Mouse (Mus musculus): ENCODE measurements around the gene Tpp2.

Gene Tpp2

GRCm38 (mm10) chr1:43933488-43934415, at the start of gene Tpp2:
TSS of gene Tpp2 (plus strand) at chr1:43933647.
- peak; percentile 97 for DNase-seq

GRCm38 (mm10) chr1:43888358-43888757, 45.1 kb upstream of the Tpp2 start:
- DNase-seq, result peak; percentile 54 to 65

GRCm38 (mm10) chr1:43895742-43896141, 37.7 kb upstream of the Tpp2 start:
- no peak for DNase-seq

GRCm38 (mm10) chr1:43897131-43897530, 36.3 kb upstream of the Tpp2 start:
- DNase-seq, result no peak

GRCm38 (mm10) chr1:43897987-43898386, 35.5 kb upstream of the Tpp2 start:
- DNase-seq, result no peak

GRCm38 (mm10) chr1:43898991-43899714, 34.3 kb upstream of the Tpp2 start:
- peak; percentile 78 to 80 for DNase-seq

GRCm38 (mm10) chr1:43902417-43902816, 31.0 kb upstream of the Tpp2 start:
- no peak for DNase-seq

GRCm38 (mm10) chr1:43902855-43903254, 30.6 kb upstream of the Tpp2 start:
- DNase-seq, result no peak

- no peak for DNase-seq
These were observed 18.0 kb upstream of the Tpp2 start for GRCm38 (mm10) chr1:43915428-43915827.

GRCm38 (mm10) chr1:43916854-43917253, 16.6 kb upstream of the Tpp2 start:
- no peak for DNase-seq

- no peak for DNase-seq
These were observed 966 bp downstream of the Tpp2 start for GRCm38 (mm10) chr1:43934416-43934810.

- no peak for DNase-seq
These were observed 5.9 kb downstream of the Tpp2 start for GRCm38 (mm10) chr1:43939310-43939709.

- no peak for DNase-seq
These were observed 8.2 kb downstream of the Tpp2 start for GRCm38 (mm10) chr1:43941476-43942217.

- DNase-seq, result no peak
These were observed 9.4 kb downstream of the Tpp2 start for GRCm38 (mm10) chr1:43942814-43943213.

- DNase-seq, result no peak
These were observed 20.2 kb downstream of the Tpp2 start for GRCm38 (mm10) chr1:43953679-43954078.

GRCm38 (mm10) chr1:43964381-43964780, 30.9 kb downstream of the Tpp2 start:
- DNase-seq, result no peak

- no peak for DNase-seq
These were observed 33.3 kb downstream of the Tpp2 start for GRCm38 (mm10) chr1:43966756-43967155.

- no peak for DNase-seq
These were observed 35.9 kb downstream of the Tpp2 start for GRCm38 (mm10) chr1:43969361-43969760.

GRCm38 (mm10) chr1:43971089-43971488, 37.6 kb downstream of the Tpp2 start:
- no peak for DNase-seq

- no peak for DNase-seq
These were observed 63.6 kb downstream of the Tpp2 start for GRCm38 (mm10) chr1:43996914-43997589.

GRCm38 (mm10) chr1:44004513-44004912, 71.1 kb downstream of the Tpp2 start:
- no peak for DNase-seq

- no peak for DNase-seq
These were observed 82.1 kb downstream of the Tpp2 start for GRCm38 (mm10) chr1:44015556-44015955.

- DNase-seq, result no peak
These were observed 86.5 kb downstream of the Tpp2 start, which contains the start of gene Mettl21c for GRCm38 (mm10) chr1:44019934-44020333. TSS of gene Mettl21c (minus strand) at chr1:44020034.

Data from cerebellum, postnatal 36 days (tissue).